Mouse (Mus musculus): ENCODE measurements around the gene Ugt8a. TPM values are rescaled to one million over a fixed set of nuclear protein-coding genes. Genes with fewer than 3 reads are reported as not detected.
A peak's percentile ranks its signal among the peaks of the same experiment; 100 is the strongest.

Gene Ugt8a
- 0.31 and 0.39 TPM in 2 replicates for polyA plus RNA-seq (2015; fragmentation: Nextera tagmentation; extraction: Ambion mirVana)

- TF ChIP-seq EP300 (IDR thresholded peaks at IDR 0.05; ENCODE audit: low read depth) (no peak), CTCF (IDR thresholded peaks at IDR 0.05; ENCODE audit: low read depth) (no peak)
- H3K27ac ChIP-seq (ENCODE audit: low read depth) = no peak within 1 kb of the TSS
These were observed at the start of gene Ugt8a for GRCm38 (mm10) chr3:125938092-125938755. Gene Ugt8a (minus strand): TSS chr3:125938619.

GRCm38 (mm10) chr3:125986639-125987038 lies 48.2 kb upstream of the Ugt8a start:
- no peaks in the 10 kb centered on the region for H3K27me3 ChIP-seq (ENCODE audit: insufficient read depth, low read length)
- H3K9me3 ChIP-seq (ENCODE audit: low read length) = no peaks in the 10 kb centered on the region
- ATAC-seq (no peak), DNase-seq (no peak)
- no peak overlapping the region for H3K4me2 ChIP-seq (ENCODE audit: low read depth, low read length)
- no peak overlapping the region for H3K4me3 ChIP-seq (ENCODE audit: low read depth, low read length)
- no peaks in the 10 kb centered on the region for H3K4me1 ChIP-seq (ENCODE audit: insufficient read depth)
- no peak overlapping the region for H3K27ac ChIP-seq (ENCODE audit: low read depth)
- TF ChIP-seq EP300 (IDR thresholded peaks at IDR 0.05; ENCODE audit: low read depth) (no peak), CTCF (IDR thresholded peaks at IDR 0.05; ENCODE audit: low read depth) (no peak)
- H3K36me3 ChIP-seq (replicated peaks; ENCODE audit: insufficient read depth, low read length) = no peaks in the 10 kb centered on the region
- no peak overlapping the region for H3K9ac ChIP-seq (replicated peaks)

More at GRCm38 (mm10) chr3:125938092-125938755, at the start of gene Ugt8a:
- DNase-seq (peak; percentile 22), ATAC-seq (peak; percentile 70)
- Histone ChIP-seq H3K9ac (replicated peaks) (no peak within 1 kb of the TSS; the same call in 1 of the 2 replicates), H3K27me3 (ENCODE audit: insufficient read depth, low read length) (peaks cover 27% of the 10 kb centered on the region), H3K4me1 (ENCODE audit: insufficient read depth) (peaks cover 7% of the 10 kb centered on the region), H3K4me2 (ENCODE audit: low read depth, low read length) (peak within 1 kb of the TSS; percentile 69), H3K4me3 (ENCODE audit: low read depth, low read length) (peak within 1 kb of the TSS; percentile 49), H3K36me3 (replicated peaks; ENCODE audit: insufficient read depth, low read length) (no peaks in the 10 kb centered on the region), H3K9me3 (ENCODE audit: low read length) (no peaks in the 10 kb centered on the region)
- 4% methylated on average over 47 of the region's 85 CpGs for WGBS (ENCODE audit: insufficient replicate concordance)

- no peaks in the 10 kb centered on the region for H3K36me3 ChIP-seq (replicated peaks; ENCODE audit: insufficient read depth, low read length)
- no peaks in the 10 kb centered on the region for H3K27me3 ChIP-seq (ENCODE audit: insufficient read depth, low read length)
- no peaks in the 10 kb centered on the region for H3K4me1 ChIP-seq (ENCODE audit: insufficient read depth)
- no peak for DNase-seq
- ATAC-seq = no peak
- TF ChIP-seq CTCF (IDR thresholded peaks at IDR 0.05; ENCODE audit: low read depth) (no peak), EP300 (IDR thresholded peaks at IDR 0.05; ENCODE audit: low read depth) (no peak)
- no peak overlapping the region for H3K4me3 ChIP-seq (ENCODE audit: low read depth, low read length)
- H3K27ac ChIP-seq (ENCODE audit: low read depth) = no peak overlapping the region
- 76% methylated on average over 2 of the region's 2 CpGs for WGBS (ENCODE audit: insufficient replicate concordance)
- no peak overlapping the region for H3K9ac ChIP-seq (replicated peaks)
- no peaks in the 10 kb centered on the region for H3K9me3 ChIP-seq (ENCODE audit: low read length)
- H3K4me2 ChIP-seq (ENCODE audit: low read depth, low read length) = no peak overlapping the region
These were observed 45.4 kb upstream of the Ugt8a start for GRCm38 (mm10) chr3:125983707-125984420.

- DNase-seq (no peak), ATAC-seq (peak; percentile 38)
- Histone ChIP-seq H3K4me1 (ENCODE audit: insufficient read depth) (no peaks in the 10 kb centered on the region), H3K9ac (replicated peaks) (no peak overlapping the region), H3K27me3 (ENCODE audit: insufficient read depth, low read length) (no peaks in the 10 kb centered on the region), H3K4me2 (ENCODE audit: low read depth, low read length) (no peak overlapping the region), H3K9me3 (ENCODE audit: low read length) (no peaks in the 10 kb centered on the region), H3K27ac (ENCODE audit: low read depth) (no peak overlapping the region), H3K36me3 (replicated peaks; ENCODE audit: insufficient read depth, low read length) (no peaks in the 10 kb centered on the region), H3K4me3 (ENCODE audit: low read depth, low read length) (no peak overlapping the region)
- WGBS (ENCODE audit: insufficient replicate concordance) = 54% methylated on average over 3 of the region's 3 CpGs
- TF ChIP-seq EP300 (IDR thresholded peaks at IDR 0.05; ENCODE audit: low read depth) = no peak
- TF ChIP-seq CTCF (IDR thresholded peaks at IDR 0.05; ENCODE audit: low read depth) = no peak
These were observed 41.1 kb upstream of the Ugt8a start for GRCm38 (mm10) chr3:125979475-125979874.

- no peaks in the 10 kb centered on the region for H3K9me3 ChIP-seq (ENCODE audit: low read length)
These were observed 37.5 kb upstream of the Ugt8a start for GRCm38 (mm10) chr3:125975899-125976298.

GRCm38 (mm10) chr3:125969458-125969857 lies 31.0 kb upstream of the Ugt8a start:
- Histone ChIP-seq H3K36me3 (replicated peaks; ENCODE audit: insufficient read depth, low read length) (no peaks in the 10 kb centered on the region), H3K4me1 (ENCODE audit: insufficient read depth) (no peaks in the 10 kb centered on the region), H3K9me3 (ENCODE audit: low read length) (no peaks in the 10 kb centered on the region), H3K27ac (ENCODE audit: low read depth) (no peak overlapping the region), H3K27me3 (ENCODE audit: insufficient read depth, low read length) (no peaks in the 10 kb centered on the region), H3K9ac (replicated peaks) (no peak overlapping the region), H3K4me3 (ENCODE audit: low read depth, low read length) (no peak overlapping the region), H3K4me2 (ENCODE audit: low read depth, low read length) (no peak overlapping the region)
- WGBS (ENCODE audit: insufficient replicate concordance) = 81% methylated on average over 4 of the region's 4 CpGs
- DNase-seq = no peak
- ATAC-seq = no peak
- TF ChIP-seq EP300 (IDR thresholded peaks at IDR 0.05; ENCODE audit: low read depth) (no peak), CTCF (IDR thresholded peaks at IDR 0.05; ENCODE audit: low read depth) (no peak)

More at GRCm38 (mm10) chr3:125975899-125976298, 37.5 kb upstream of the Ugt8a start:
- Histone ChIP-seq H3K4me2 (ENCODE audit: low read depth, low read length) (no peak overlapping the region), H3K9ac (replicated peaks) (no peak overlapping the region), H3K4me3 (ENCODE audit: low read depth, low read length) (no peak overlapping the region), H3K4me1 (ENCODE audit: insufficient read depth) (no peaks in the 10 kb centered on the region), H3K27me3 (ENCODE audit: insufficient read depth, low read length) (no peaks in the 10 kb centered on the region), H3K27ac (ENCODE audit: low read depth) (no peak overlapping the region), H3K36me3 (replicated peaks; ENCODE audit: insufficient read depth, low read length) (no peaks in the 10 kb centered on the region)
- TF ChIP-seq EP300 (IDR thresholded peaks at IDR 0.05; ENCODE audit: low read depth) (peak; percentile 65), CTCF (IDR thresholded peaks at IDR 0.05; ENCODE audit: low read depth) (no peak)
- WGBS (ENCODE audit: insufficient replicate concordance) = 50% methylated on average over 4 of the region's 4 CpGs
- DNase-seq (no peak), ATAC-seq (peak; percentile 80)
